Mouse (Mus musculus) mouse embryonic stem cell (cell line): ENCODE data around the gene 4933424G06Rik.

Experiments used
- in situ Hi-C, 2 experiments: fragments of 300-500 bp; cut with MboI; formaldehyde crosslinking; loops; 1 replicate in 1 of 2; 3 replicates in 1 of 2; pipeline ENCODE4 v1.14.3; 2019 to 2020; ENCODE audit warnings: low sequenced_read_pairs in 2 of 2, low pct_unique_long_range_greater_than_20kb in 1 of 2, mixed read lengths in 1 of 2; ENCODE audit not compliant: unreplicated experiment in 1 of 2

Gene 4933424G06Rik

DNA sequence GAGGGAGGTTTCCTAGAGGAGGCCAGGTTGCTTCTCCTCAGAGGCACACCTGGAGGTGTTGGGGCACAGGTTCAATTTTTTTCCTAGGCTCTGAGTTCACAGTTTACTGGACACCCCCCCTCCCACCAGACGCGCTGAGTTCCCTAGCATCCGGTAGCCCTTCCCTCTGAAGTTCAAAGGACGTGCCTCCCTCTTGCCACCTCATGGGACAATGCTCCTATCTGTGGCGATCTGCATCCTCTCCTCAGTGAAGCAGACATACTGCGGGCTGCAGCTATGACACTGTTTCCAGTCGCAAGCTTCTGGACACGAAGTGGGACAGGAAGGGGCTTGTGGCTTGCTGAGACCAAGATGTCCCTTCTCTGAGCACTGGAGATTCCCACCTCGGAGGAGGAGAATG is 50.5 kb downstream of the 4933424G06Rik start:
- in situ Hi-C loops: loop anchor here in 1 of 2 experiments (25.0 kb wide), 1 partner anchor 877 kb away; no protein-coding TSS in a partner anchor

DNA sequence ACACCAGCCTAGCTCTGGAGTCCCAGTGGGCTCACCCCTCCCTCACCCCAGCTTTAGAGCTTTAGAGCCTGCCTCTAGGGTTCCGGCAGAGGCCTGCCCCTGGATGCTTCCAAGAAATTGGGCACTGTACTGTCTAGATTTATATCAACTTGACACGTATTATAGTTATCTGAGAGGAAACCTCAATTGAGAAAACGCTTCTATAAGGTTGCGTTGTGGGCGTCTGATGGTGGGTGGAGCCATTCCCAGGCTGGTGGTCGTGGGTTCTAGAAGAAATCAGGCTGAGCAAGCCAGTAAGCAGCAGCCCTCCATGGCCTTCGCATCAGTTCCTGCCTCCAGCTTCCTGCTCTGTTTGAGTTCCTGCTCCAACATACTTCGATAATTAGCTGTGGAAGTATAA is 51.1 kb downstream of the 4933424G06Rik start:
- in situ Hi-C loops: loop anchor here in 1 of 2 experiments (25.0 kb wide), 1 partner anchor 876 kb away; no protein-coding TSS in a partner anchor

- in situ Hi-C loops: loop anchor here in 1 of 2 experiments (25.0 kb wide), 1 partner anchor 876 kb away; no protein-coding TSS in a partner anchor
These were observed 51.6 kb downstream of the 4933424G06Rik start, which contains the start of gene Zap70 for GRCm38 (mm10) chr1:36761568-36761967. TSS of gene Zap70 (plus strand) at chr1:36761798.

- in situ Hi-C loops: loop anchor here in 1 of 2 experiments (25.0 kb wide), 1 partner anchor 871 kb away; no protein-coding TSS in a partner anchor
These were observed 56.7 kb downstream of the 4933424G06Rik start for GRCm38 (mm10) chr1:36766431-36767205.

- in situ Hi-C loops: loop anchor here in 1 of 2 experiments (25.0 kb wide), 1 partner anchor 870 kb away; no protein-coding TSS in a partner anchor
These were observed 57.4 kb downstream of the 4933424G06Rik start for GRCm38 (mm10) chr1:36767321-36767720.

GRCm38 (mm10) chr1:36768786-36769185 is 58.8 kb downstream of the 4933424G06Rik start:
- in situ Hi-C loops: loop anchor here in 1 of 2 experiments (25.0 kb wide), 1 partner anchor 869 kb away; no protein-coding TSS in a partner anchor

GRCm38 (mm10) chr1:36769951-36770350 is 60.0 kb downstream of the 4933424G06Rik start:
- in situ Hi-C loops: loop anchor here in 1 of 2 experiments (25.0 kb wide), 1 partner anchor 867 kb away; no protein-coding TSS in a partner anchor

DNA sequence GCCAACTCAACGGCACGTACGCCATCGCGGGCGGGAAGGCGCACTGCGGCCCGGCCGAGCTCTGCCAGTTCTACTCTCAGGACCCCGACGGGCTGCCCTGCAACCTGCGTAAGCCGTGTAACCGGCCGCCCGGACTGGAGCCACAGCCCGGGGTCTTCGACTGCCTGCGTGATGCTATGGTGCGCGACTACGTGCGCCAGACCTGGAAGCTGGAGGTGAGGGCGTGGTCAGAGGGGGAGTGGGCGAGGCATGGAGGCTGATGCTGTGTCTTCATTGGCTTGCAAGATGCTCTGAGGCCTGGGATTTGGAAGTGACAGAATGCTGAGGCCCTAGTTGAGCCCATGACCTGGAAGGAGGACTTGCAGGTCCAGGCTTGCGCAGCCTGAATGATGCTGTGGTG is 61.0 kb downstream of the 4933424G06Rik start:
- in situ Hi-C loops: loop anchor here in 1 of 2 experiments (25.0 kb wide), 1 partner anchor 866 kb away; no protein-coding TSS in a partner anchor

GRCm38 (mm10) chr1:36772198-36772934 is 62.4 kb downstream of the 4933424G06Rik start:
- in situ Hi-C loops: loop anchor here in 1 of 2 experiments (25.0 kb wide), 1 partner anchor 865 kb away; no protein-coding TSS in a partner anchor

DNA sequence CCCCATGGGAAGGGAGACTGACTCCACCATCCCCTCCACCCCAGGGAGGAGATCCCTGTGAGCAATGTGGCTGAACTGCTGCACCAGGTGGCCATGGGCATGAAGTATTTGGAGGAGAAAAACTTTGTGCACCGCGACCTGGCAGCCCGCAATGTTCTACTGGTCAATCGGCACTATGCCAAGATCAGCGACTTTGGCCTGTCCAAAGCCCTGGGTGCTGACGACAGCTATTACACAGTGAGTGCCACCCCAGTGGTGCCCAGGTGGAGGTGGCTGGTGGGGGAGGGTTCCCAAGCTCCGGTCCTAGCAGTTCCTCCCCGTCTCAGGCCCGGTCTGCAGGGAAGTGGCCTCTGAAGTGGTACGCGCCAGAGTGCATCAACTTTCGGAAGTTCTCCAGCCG is 70.8 kb downstream of the 4933424G06Rik start:
- in situ Hi-C loops: loop anchor here (5.0 kb wide), 1 partner anchor 462 kb away; no protein-coding TSS in a partner anchor

DNA sequence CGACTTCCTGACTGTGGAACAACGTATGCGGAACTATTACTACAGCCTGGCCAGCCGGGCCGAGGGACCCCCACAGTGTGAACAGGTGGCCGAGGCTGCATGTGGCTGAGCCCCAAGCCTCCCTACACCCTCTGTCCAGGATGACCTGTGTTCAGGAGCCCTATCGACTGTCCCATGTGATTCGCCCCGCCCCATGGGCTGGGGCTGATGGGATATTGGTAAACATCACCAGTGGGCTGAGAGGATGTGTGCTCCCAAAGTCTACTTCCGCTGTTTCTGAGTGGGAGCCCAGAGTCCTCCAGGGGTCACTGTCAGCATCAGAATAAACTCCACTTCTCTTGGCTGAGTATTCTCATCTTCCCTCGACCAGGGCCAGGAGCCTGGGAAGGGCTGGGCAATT is 72.5 kb downstream of the 4933424G06Rik start:
- in situ Hi-C loops: loop anchor here (5.0 kb wide), 1 partner anchor 460 kb away; no protein-coding TSS in a partner anchor

GRCm38 (mm10) chr1:36784365-36785134 is 74.6 kb downstream of the 4933424G06Rik start:
- in situ Hi-C loops: loop anchor here (5.0 kb wide), 1 partner anchor 458 kb away; no protein-coding TSS in a partner anchor

- in situ Hi-C loops: no loop called here
These were observed 75.3 kb downstream of the 4933424G06Rik start for GRCm38 (mm10) chr1:36785238-36785641.

- in situ Hi-C loops: no loop called here
These were observed 76.4 kb downstream of the 4933424G06Rik start for GRCm38 (mm10) chr1:36786377-36786776.

GRCm38 (mm10) chr1:36789416-36789815 is 79.5 kb downstream of the 4933424G06Rik start:
- in situ Hi-C loops: no loop called here

DNA sequence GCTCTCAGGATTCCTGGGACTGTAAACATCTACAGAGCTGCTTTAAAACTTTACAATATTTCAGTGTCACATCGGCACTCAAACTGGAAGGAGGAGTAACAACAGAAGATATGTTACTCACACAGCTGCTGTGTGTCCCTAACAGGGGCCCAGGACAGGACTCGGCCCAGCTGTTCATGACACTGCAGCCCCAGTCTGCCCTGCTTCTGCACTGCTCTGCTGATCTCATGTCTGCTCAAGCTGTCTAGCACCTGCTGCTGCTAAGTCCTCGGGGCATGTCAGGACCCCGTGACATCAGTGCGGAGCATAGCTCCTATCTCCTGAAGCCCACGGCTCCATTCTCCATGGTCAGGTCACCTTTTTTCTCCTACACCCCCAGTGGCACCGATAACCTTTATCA is 86.8 kb downstream of the 4933424G06Rik start:
- in situ Hi-C loops: no loop called here

- in situ Hi-C loops: no loop called here
These were observed 87.5 kb downstream of the 4933424G06Rik start for GRCm38 (mm10) chr1:36797481-36797880.
